Mouse (Mus musculus) testis, adult 2 months (tissue): ENCODE data around the gene Chrm1. TPM values are rescaled to one million over a fixed set of nuclear protein-coding genes. Genes with fewer than 3 reads are reported as not detected.

Source experiments
- H3K27ac ChIP-seq: fragments of 200-500 bp; 2 replicates; pipeline ENCODE4 v1.5.1; 2012; ENCODE audit warnings: low read depth, low read length; ENCODE audit not compliant: control insufficient read depth, insufficient read depth
- H3K27me3 ChIP-seq: fragments of 200-500 bp; 2 replicates; pipeline ENCODE4 v1.6.1; 2012; ENCODE audit warnings: mild to moderate bottlenecking, low read length, moderate library complexity; ENCODE audit not compliant: control insufficient read depth, insufficient read depth
- H3K36me3 ChIP-seq: fragments of 200-500 bp; 2 replicates; pipeline ENCODE4 v1.6.1; 2012; ENCODE audit warnings: mild to moderate bottlenecking, low read length; ENCODE audit not compliant: control insufficient read depth, insufficient read depth
- H3K4me1 ChIP-seq: fragments of 200-500 bp; 2 replicates; pipeline ENCODE4 v1.6.1; 2012; ENCODE audit warnings: low read length; ENCODE audit not compliant: control insufficient read depth, insufficient read depth
- H3K4me3 ChIP-seq: fragments of 200-500 bp; 2 replicates; pipeline ENCODE4 v1.5.1; 2012; ENCODE audit warnings: low read depth, mild to moderate bottlenecking, low read length, moderate library complexity, mixed read lengths; ENCODE audit not compliant: control insufficient read depth
- CTCF ChIP-seq: fragments of 200-500 bp; IDR thresholded peaks from 2 replicates; pipeline ENCODE4 v1.5.1; 2012; ENCODE audit warnings: low read depth, mild to moderate bottlenecking, inconsistent platforms, low read length, moderate library complexity; ENCODE audit not compliant: control insufficient read depth, insufficient read depth, insufficient replicate concordance
- POLR2A ChIP-seq: fragments of 200-500 bp; IDR thresholded peaks from 2 replicates; pipeline ENCODE4 v1.6.1; 2012; ENCODE audit warnings: low read depth, mild to moderate bottlenecking, inconsistent platforms, low read length, moderate library complexity; ENCODE audit not compliant: control insufficient read depth
- polyA plus RNA-seq: library from polyadenylated mRNA; depleted of rRNA; stranded (reverse); fragments of >200 nt; gene quantifications from 2 replicates; pipeline ENCODE4 v1.2.3, GENCODE M21; 2012; rRNA removed

Gene Chrm1
- polyA plus RNA-seq: 0.58 and 0.99 TPM in 2 replicates

DNA sequence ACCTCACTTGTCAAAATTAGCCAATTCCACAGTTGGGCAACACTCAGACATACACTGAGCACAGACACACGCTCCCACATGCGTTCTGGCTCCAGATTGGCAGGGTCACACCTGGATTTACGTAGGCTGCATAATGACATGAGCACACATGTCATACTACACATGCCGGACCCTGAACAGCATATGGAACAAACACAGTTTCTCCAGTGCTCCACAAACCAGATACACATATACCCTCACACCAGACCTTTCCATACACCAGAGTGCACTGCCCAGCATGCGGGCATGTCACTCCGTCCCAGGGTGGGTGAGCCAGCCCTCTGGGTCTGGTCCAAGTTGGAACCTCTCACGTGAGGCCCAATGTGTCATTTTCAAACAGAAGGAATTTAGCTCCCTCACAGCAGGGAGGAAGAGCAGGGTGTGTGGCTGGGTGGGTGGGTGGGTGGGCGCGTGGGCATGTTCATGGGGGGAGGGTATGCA is at the start of gene Chrm1:
TSS of gene Chrm1 (plus strand) at position 430 of the 480 bp plus-strand sequence.
- H3K27me3 ChIP-seq: peaks cover 4% of the 10 kb centered on the region; the same call in 1 of the 2 replicates
- H3K27ac ChIP-seq: no peak within 1 kb of the TSS
- TF ChIP-seq POLR2A (no peak), CTCF (no peak)
- no peaks in the 10 kb centered on the region for H3K36me3 ChIP-seq
- peaks cover 9% of the 10 kb centered on the region for H3K4me1 ChIP-seq
- H3K4me3 ChIP-seq: no peak within 1 kb of the TSS

GRCm38 (mm10) chr19:8614343-8614742 is 49.2 kb upstream of the Chrm1 start:
- H3K36me3 ChIP-seq: no peaks in the 10 kb centered on the region
- no peaks in the 10 kb centered on the region for H3K27me3 ChIP-seq
- H3K4me1 ChIP-seq: no peaks in the 10 kb centered on the region
- TF ChIP-seq CTCF (no peak), POLR2A (no peak)
- no peak overlapping the region for H3K4me3 ChIP-seq
- no peak overlapping the region for H3K27ac ChIP-seq

GRCm38 (mm10) chr19:8616314-8616713 is 47.3 kb upstream of the Chrm1 start:
- TF ChIP-seq CTCF: no peak
- TF ChIP-seq POLR2A: no peak
- H3K4me3 ChIP-seq: no peak overlapping the region

GRCm38 (mm10) chr19:8617904-8618303 is 45.7 kb upstream of the Chrm1 start, which contains the start of gene Slc22a6:
TSS of gene Slc22a6 (plus strand) at chr19:8618039.
- H3K4me1 ChIP-seq: no peaks in the 10 kb centered on the region
- H3K4me3 ChIP-seq: no peak within 1 kb of the TSS
- no peaks in the 10 kb centered on the region for H3K36me3 ChIP-seq
- H3K27ac ChIP-seq: no peak within 1 kb of the TSS
- H3K27me3 ChIP-seq: no peaks in the 10 kb centered on the region
- no peak for TF ChIP-seq CTCF
- TF ChIP-seq POLR2A: no peak

More at GRCm38 (mm10) chr19:8616314-8616713, 47.3 kb upstream of the Chrm1 start:
- H3K36me3 ChIP-seq: no peaks in the 10 kb centered on the region
- H3K27me3 ChIP-seq: no peaks in the 10 kb centered on the region
- H3K4me1 ChIP-seq: no peaks in the 10 kb centered on the region
- no peak overlapping the region for H3K27ac ChIP-seq

DNA sequence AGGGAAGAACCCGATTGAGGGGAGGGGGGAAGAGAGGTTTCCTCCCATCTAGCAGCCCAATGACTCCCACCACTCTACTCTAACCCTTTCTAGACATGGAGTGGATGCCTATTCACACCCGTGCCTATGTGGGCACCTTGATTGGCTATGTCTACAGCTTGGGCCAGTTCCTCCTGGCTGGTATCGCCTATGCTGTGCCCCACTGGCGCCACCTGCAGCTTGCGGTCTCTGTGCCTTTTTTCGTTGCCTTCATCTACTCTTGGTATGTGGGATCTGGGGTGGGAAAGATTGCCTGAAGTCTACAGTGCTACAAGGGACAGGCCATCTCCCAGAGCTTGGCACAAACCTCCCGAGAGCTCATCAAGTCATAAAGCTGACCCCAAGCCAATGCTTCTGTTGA is 42.5 kb upstream of the Chrm1 start:
- Histone ChIP-seq H3K4me3 (no peak overlapping the region), H3K36me3 (no peaks in the 10 kb centered on the region), H3K4me1 (no peaks in the 10 kb centered on the region), H3K27me3 (no peaks in the 10 kb centered on the region), H3K27ac (no peak overlapping the region)
- TF ChIP-seq POLR2A (no peak), CTCF (no peak)

GRCm38 (mm10) chr19:8630249-8630648 is 33.3 kb upstream of the Chrm1 start:
- TF ChIP-seq CTCF (no peak), POLR2A (no peak)
- Histone ChIP-seq H3K27ac (no peak overlapping the region), H3K27me3 (no peaks in the 10 kb centered on the region), H3K4me3 (no peak overlapping the region), H3K36me3 (no peaks in the 10 kb centered on the region), H3K4me1 (no peaks in the 10 kb centered on the region)

- H3K36me3 ChIP-seq: no peaks in the 10 kb centered on the region
- H3K27me3 ChIP-seq: no peaks in the 10 kb centered on the region
- no peak for TF ChIP-seq CTCF
- TF ChIP-seq POLR2A: no peak
- H3K4me1 ChIP-seq: no peaks in the 10 kb centered on the region
- no peak overlapping the region for H3K27ac ChIP-seq
- H3K4me3 ChIP-seq: no peak overlapping the region
Measured at GRCm38 (mm10) chr19:8630826-8631225, 32.8 kb upstream of the Chrm1 start.
